Mouse (Mus musculus): ENCODE data around the gene Bik.

DNA sequence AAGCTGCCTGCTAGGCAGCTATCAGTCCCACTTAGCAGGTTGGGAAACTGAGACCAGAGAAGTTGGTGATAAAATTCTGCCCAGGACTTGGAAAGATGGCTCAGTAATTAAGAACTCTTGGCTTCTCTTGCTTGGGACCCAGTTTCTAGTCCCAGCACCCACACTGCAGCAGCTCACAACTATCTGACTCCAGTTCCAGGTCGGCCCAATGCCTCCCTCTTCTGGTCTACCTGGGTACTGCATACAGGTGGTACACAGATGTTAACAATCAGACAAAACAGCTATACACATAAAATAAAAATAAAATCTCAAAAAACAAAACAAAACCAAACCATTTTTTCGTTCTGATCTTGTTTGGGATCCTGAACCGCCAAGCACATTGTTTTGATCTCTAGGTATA, 26.3 kb upstream of the Bik start:
- TF ChIP-seq CTCF (IDR thresholded peaks at IDR 0.05; ENCODE audit: borderline replicate concordance, insufficient read depth, low read length) (no peak), POLR2A (IDR thresholded peaks at IDR 0.05; ENCODE audit: low read depth, low read length) (no peak)

Data from embryonic fibroblast, embryonic 13.5 days (primary cell).